Mouse (Mus musculus): ENCODE data around the gene Uckl1. TPM values are rescaled to one million over a fixed set of nuclear protein-coding genes. Genes with fewer than 3 reads are reported as not detected.
A peak's percentile ranks its signal among the peaks of the same experiment; 100 is the strongest.

Uckl1 gene
- polyA plus RNA-seq, 1 experiment = 53.4 TPM

DNA sequence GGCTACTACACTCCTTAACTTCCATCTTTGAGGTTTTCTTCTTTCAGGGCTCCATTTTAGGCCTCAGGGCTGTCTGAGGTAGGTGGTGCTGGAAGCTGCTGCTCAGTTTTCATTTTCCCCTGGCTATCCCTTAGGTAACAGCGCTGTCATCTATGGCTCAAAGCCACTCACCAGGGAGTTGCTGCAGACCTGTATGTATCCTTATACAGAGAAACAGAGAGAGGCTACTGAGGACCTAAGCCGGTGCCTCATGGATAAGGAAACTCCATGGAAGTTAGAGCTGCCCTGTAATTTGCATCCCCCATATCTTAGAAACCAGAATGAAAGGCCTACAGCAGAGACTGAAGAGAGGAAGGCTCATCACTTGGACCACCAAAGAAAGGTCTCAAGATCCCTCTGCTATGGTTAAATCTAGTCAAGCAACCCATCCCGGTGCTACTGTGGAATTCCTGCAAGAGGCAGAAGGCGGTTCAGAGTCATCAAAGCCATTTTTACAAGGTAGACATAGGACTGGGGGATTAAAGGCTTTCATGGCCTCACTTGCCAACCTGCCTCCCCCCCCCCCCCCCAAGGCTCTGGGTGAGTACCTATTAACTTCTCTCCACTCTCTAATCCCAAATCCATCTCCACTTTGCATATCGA is 4.4 kb downstream of the Uckl1 start:
- TF ChIP-seq MYOD1 (IDR thresholded peaks at IDR 0.05; ENCODE audit: control insufficient read depth in 1 of 3, insufficient read length in 2 of 3, low read depth in 2 of 3) = no peak
- TF ChIP-seq SRF (IDR thresholded peaks at IDR 0.05; ENCODE audit: control insufficient read depth, insufficient read length, low read depth) = no peak
- no peak for TF ChIP-seq POLR2AphosphoS2 (IDR thresholded peaks at IDR 0.05; ENCODE audit: insufficient read length, low read depth)
- TF ChIP-seq CEBPB (IDR thresholded peaks at IDR 0.05; ENCODE audit: insufficient read depth, poor library complexity, severe bottlenecking) = no peak
- no peak for TF ChIP-seq MAX (IDR thresholded peaks at IDR 0.05; ENCODE audit: low read depth)
- no peak for TF ChIP-seq TCF12 (IDR thresholded peaks at IDR 0.05; ENCODE audit: insufficient read depth, poor library complexity, severe bottlenecking)
- no peak for TF ChIP-seq TCF3 (IDR thresholded peaks at IDR 0.05; ENCODE audit: insufficient read length, low read depth)
- no peak for TF ChIP-seq MYOG (IDR thresholded peaks at IDR 0.05; ENCODE audit: control insufficient read depth in 1 of 3, insufficient read depth in 1 of 3, insufficient read length in 2 of 3, low read depth in 2 of 3)
- TF ChIP-seq USF1 (IDR thresholded peaks at IDR 0.05; ENCODE audit: low read depth) = no peak
- no peak for TF ChIP-seq E2F4 (IDR thresholded peaks at IDR 0.05; ENCODE audit: insufficient read depth)
- no peak for TF ChIP-seq REST (IDR thresholded peaks at IDR 0.05; ENCODE audit: insufficient read depth, insufficient read length)
- no peak for TF ChIP-seq POLR2A (IDR thresholded peaks at IDR 0.05; ENCODE audit: insufficient read length, low read depth)

DNA sequence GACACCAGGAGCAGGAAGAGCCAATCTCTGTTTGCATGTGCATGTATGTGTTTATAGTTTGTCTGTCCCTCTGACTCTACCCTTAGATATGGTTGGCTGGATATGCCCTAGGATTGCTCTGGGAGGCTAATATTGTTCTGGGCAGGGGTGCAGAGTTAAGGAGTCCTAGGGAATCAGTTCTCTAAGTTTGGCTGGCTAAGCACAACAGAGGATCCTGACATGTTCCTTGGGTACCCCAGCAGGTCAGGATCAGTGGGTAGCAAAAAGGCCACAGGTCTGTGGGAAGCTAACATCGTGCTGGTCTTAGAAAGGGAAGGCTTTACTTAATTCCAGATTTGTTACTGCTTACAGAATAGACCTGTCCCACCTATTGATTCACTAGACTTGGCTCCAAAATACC is 5.0 kb downstream of the Uckl1 start:
- H3K4me2 ChIP-seq (ENCODE audit: low read depth) = peak overlapping the region; percentile 89

More for the DNA sequence above, 4.4 kb downstream of the Uckl1 start:
- Histone ChIP-seq H3K79me2 (ENCODE audit: control insufficient read depth, insufficient read depth) (peaks cover 13% of the 10 kb centered on the region), H3K4me3 (peak overlapping the region; percentile 50), H3K4me2 (ENCODE audit: low read depth) (peak overlapping the region; percentile 89), H3K27me3 (ENCODE audit: control insufficient read depth, insufficient read depth, insufficient read length) (no peaks in the 10 kb centered on the region), H3ac (ENCODE audit: control insufficient read depth, insufficient read length) (peak overlapping the region; percentile 86), H3K36me3 (ENCODE audit: control insufficient read depth, insufficient read depth) (peaks cover 4% of the 10 kb centered on the region)

DNA sequence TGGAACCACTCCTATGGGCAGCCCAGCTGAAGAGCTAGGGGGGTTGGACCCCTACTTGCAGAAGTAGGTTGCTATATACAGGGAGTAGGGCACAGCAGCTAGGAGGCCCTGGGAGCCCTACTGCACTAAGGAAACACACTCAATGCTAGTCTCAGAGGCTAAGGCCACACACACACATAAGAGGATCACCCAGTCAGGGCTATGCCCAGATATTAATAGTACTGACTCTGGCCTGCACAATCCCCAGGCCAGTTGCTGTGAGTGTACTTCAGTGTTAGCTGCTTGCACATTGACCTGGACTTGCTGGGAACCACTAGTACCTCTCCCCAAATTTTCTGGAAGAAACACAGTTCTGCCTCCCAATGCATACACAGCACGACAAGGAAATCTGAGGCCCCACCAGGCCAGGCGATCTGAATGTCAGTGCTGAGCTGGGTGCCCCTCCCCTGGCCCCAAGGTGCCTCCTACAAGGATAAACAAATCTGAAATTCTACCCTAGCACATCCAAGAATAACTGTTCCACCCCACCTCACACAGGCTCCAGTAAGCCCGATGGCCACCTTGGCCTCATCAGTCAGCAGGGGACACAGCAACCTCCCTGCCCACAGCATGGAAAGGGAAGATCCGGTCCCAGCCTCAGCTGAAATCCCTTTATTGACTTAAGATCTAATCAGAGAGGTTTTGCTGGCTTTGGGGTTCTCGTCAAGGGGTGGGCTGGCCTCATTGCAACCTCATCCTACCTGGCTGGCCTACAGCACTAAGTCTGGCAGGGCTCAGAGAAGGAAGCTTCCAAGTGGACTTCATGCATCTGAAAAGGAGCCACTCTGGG is 5.7 kb downstream of the Uckl1 start:
- Histone ChIP-seq H3K36me3 (ENCODE audit: control insufficient read depth, insufficient read depth) (peaks cover under 1% of the 10 kb centered on the region), H3K4me2 (ENCODE audit: low read depth) (peak overlapping the region; percentile 45), H3K79me2 (ENCODE audit: control insufficient read depth, insufficient read depth) (peaks cover 13% of the 10 kb centered on the region), H3ac (ENCODE audit: control insufficient read depth, insufficient read length) (no peak overlapping the region), H3K4me3 (no peak overlapping the region), H3K27me3 (ENCODE audit: control insufficient read depth, insufficient read depth, insufficient read length) (no peaks in the 10 kb centered on the region)
- TF ChIP-seq SRF (IDR thresholded peaks at IDR 0.05; ENCODE audit: control insufficient read depth, insufficient read length, low read depth) (no peak), POLR2AphosphoS2 (IDR thresholded peaks at IDR 0.05; ENCODE audit: insufficient read length, low read depth) (peak; percentile 21), CEBPB (IDR thresholded peaks at IDR 0.05; ENCODE audit: insufficient read depth, poor library complexity, severe bottlenecking) (no peak), POLR2A (IDR thresholded peaks at IDR 0.05; ENCODE audit: insufficient read length, low read depth) (no peak)

More for the DNA sequence above, 5.0 kb downstream of the Uckl1 start:
- H3K79me2 ChIP-seq (ENCODE audit: control insufficient read depth, insufficient read depth) = peaks cover 13% of the 10 kb centered on the region
- TF ChIP-seq E2F4 (IDR thresholded peaks at IDR 0.05; ENCODE audit: insufficient read depth) = no peak
- TF ChIP-seq POLR2AphosphoS2 (IDR thresholded peaks at IDR 0.05; ENCODE audit: insufficient read length, low read depth) = no peak
- TF ChIP-seq POLR2A (IDR thresholded peaks at IDR 0.05; ENCODE audit: insufficient read length, low read depth) = no peak
- TF ChIP-seq TCF3 (IDR thresholded peaks at IDR 0.05; ENCODE audit: insufficient read length, low read depth) = no peak
- no peak for TF ChIP-seq SRF (IDR thresholded peaks at IDR 0.05; ENCODE audit: control insufficient read depth, insufficient read length, low read depth)
- no peak for TF ChIP-seq TCF12 (IDR thresholded peaks at IDR 0.05; ENCODE audit: insufficient read depth, poor library complexity, severe bottlenecking)
- no peak for TF ChIP-seq CEBPB (IDR thresholded peaks at IDR 0.05; ENCODE audit: insufficient read depth, poor library complexity, severe bottlenecking)
- TF ChIP-seq MAX (IDR thresholded peaks at IDR 0.05; ENCODE audit: low read depth) = no peak
- no peak for TF ChIP-seq MYOD1 (IDR thresholded peaks at IDR 0.05; ENCODE audit: control insufficient read depth in 1 of 3, insufficient read length in 2 of 3, low read depth in 2 of 3)
- no peak for TF ChIP-seq REST (IDR thresholded peaks at IDR 0.05; ENCODE audit: insufficient read depth, insufficient read length)
- no peak for TF ChIP-seq MYOG (IDR thresholded peaks at IDR 0.05; ENCODE audit: control insufficient read depth in 1 of 3, insufficient read depth in 1 of 3, insufficient read length in 2 of 3, low read depth in 2 of 3)
- no peak for TF ChIP-seq USF1 (IDR thresholded peaks at IDR 0.05; ENCODE audit: low read depth)
- no peaks in the 10 kb centered on the region for H3K27me3 ChIP-seq (ENCODE audit: control insufficient read depth, insufficient read depth, insufficient read length)
- H3ac ChIP-seq (ENCODE audit: control insufficient read depth, insufficient read length) = no peak overlapping the region
- peaks cover under 1% of the 10 kb centered on the region for H3K36me3 ChIP-seq (ENCODE audit: control insufficient read depth, insufficient read depth)
- H3K4me3 ChIP-seq = no peak overlapping the region

DNA sequence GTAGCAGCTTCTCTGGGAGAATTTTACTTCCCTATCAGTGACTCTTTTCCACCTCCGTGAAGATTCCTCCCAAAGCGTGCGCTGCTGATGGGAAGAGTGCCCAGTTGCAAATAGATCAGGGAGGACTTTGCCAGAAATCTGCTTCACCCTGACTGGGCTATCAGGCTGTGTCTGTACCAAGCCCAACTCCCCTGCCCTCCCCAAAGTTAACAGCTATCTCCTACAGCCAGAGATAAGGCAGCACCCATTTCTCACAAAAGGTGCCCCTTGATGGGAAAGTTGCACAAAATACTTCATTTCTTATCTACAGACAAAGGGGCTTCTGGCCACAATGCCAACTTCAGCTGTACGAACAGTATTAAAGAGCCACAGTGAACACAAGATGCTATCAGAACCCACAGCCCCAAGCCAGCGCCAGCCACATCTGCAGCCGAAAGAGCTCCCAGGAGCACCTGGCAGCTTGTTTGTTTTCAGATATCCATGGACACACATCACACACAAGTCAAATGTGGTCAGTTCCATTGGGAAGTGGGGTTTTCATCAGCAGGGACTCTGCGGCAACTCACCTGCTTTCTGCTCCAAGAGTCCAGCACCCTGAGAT is 6.6 kb downstream of the Uckl1 start:
- Histone ChIP-seq H3K36me3 (ENCODE audit: control insufficient read depth, insufficient read depth) (peaks cover 3% of the 10 kb centered on the region), H3ac (ENCODE audit: control insufficient read depth, insufficient read length) (no peak overlapping the region), H3K4me3 (no peak overlapping the region), H3K27me3 (ENCODE audit: control insufficient read depth, insufficient read depth, insufficient read length) (no peaks in the 10 kb centered on the region), H3K4me2 (ENCODE audit: low read depth) (no peak overlapping the region), H3K79me2 (ENCODE audit: control insufficient read depth, insufficient read depth) (peaks cover 13% of the 10 kb centered on the region)
- TF ChIP-seq POLR2AphosphoS2 (IDR thresholded peaks at IDR 0.05; ENCODE audit: insufficient read length, low read depth) = no peak
- no peak for TF ChIP-seq MYOG (IDR thresholded peaks at IDR 0.05; ENCODE audit: control insufficient read depth in 1 of 3, insufficient read depth in 1 of 3, insufficient read length in 2 of 3, low read depth in 2 of 3)
- no peak for TF ChIP-seq CEBPB (IDR thresholded peaks at IDR 0.05; ENCODE audit: insufficient read depth, poor library complexity, severe bottlenecking)
- TF ChIP-seq MYOD1 (IDR thresholded peaks at IDR 0.05; ENCODE audit: control insufficient read depth in 1 of 3, insufficient read length in 2 of 3, low read depth in 2 of 3) = no peak
- TF ChIP-seq USF1 (IDR thresholded peaks at IDR 0.05; ENCODE audit: low read depth) = no peak
- no peak for TF ChIP-seq E2F4 (IDR thresholded peaks at IDR 0.05; ENCODE audit: insufficient read depth)
- no peak for TF ChIP-seq SRF (IDR thresholded peaks at IDR 0.05; ENCODE audit: control insufficient read depth, insufficient read length, low read depth)
- TF ChIP-seq REST (IDR thresholded peaks at IDR 0.05; ENCODE audit: insufficient read depth, insufficient read length) = no peak
- TF ChIP-seq TCF3 (IDR thresholded peaks at IDR 0.05; ENCODE audit: insufficient read length, low read depth) = no peak
- TF ChIP-seq POLR2A (IDR thresholded peaks at IDR 0.05; ENCODE audit: insufficient read length, low read depth) = no peak
- no peak for TF ChIP-seq TCF12 (IDR thresholded peaks at IDR 0.05; ENCODE audit: insufficient read depth, poor library complexity, severe bottlenecking)
- TF ChIP-seq MAX (IDR thresholded peaks at IDR 0.05; ENCODE audit: low read depth) = no peak

Data from myocyte (in vitro differentiated cells).